Mouse (Mus musculus): ENCODE measurements around the gene P3h1. TPM values are rescaled to one million over a fixed set of nuclear protein-coding genes. Genes with fewer than 3 reads are reported as not detected.

P3h1 gene
- polyA plus RNA-seq (2012; ENCODE audit: insufficient read depth, low replicate concordance) = 39.1 and 45.5 TPM in 2 replicates

DNA sequence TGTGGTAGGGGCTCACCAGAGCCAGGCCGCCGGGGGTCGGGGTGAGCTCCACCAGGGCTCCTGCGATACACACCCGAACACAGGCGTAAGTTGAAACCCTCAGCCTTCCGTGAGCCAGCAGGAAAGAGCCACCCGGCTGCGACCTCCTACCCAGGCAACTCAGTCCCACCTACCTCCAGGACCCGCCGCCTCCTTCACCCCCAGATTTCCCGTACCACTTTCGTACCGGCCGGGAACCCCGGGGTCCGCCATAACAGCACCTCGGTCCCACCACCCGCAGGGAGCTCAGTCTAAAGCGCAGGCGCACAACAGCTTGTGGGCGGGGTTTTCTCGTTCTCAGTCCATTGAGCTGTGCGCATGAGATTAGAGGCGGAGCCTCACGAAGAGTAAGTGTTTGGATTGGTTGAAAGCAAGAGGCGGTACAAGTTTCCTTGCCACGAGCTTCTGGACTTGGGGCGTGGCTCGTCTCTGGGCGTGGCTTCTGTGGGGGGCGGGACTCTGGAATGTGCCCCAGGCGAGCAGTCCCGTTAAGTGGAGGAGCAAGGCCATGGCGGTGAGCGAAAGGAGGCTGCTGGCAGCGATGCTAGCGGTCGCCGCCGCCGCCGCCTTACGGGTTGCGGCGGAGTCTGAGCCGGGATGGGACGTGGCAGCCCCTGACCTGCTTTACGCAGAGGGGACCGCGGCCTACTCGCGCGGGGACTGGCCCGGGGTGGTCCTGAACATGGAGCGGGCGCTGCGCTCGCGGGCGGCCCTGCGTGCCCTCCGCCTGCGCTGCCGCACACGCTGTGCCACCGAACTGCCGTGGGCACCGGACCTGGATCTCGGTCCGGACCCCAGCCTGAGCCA lies at the start of gene P3h1, which contains the start of gene AU022252:
P3h1 (plus strand) TSS at position 506 of the 846 bp plus-strand sequence.
AU022252 (minus strand) TSS at position 303 of the 846 bp plus-strand sequence.
- Histone ChIP-seq H3K9me3 (no peaks in the 10 kb centered on the region), H3K36me3 (replicated peaks; ENCODE audit: low read length) (peaks cover 50% of the 10 kb centered on the region), H3K27me3 (replicated peaks) (no peaks in the 10 kb centered on the region), H3K4me3 (replicated peaks) (peak within 1 kb of the TSS; percentile 95), H3K4me1 (peaks cover 26% of the 10 kb centered on the region)
- TF ChIP-seq FLI1 (IDR thresholded peaks at IDR 0.05; ENCODE audit: low read length) (no peak), GATA1 (IDR thresholded peaks at IDR 0.05; ENCODE audit: borderline replicate concordance, low read length) (no peak)

DNA sequence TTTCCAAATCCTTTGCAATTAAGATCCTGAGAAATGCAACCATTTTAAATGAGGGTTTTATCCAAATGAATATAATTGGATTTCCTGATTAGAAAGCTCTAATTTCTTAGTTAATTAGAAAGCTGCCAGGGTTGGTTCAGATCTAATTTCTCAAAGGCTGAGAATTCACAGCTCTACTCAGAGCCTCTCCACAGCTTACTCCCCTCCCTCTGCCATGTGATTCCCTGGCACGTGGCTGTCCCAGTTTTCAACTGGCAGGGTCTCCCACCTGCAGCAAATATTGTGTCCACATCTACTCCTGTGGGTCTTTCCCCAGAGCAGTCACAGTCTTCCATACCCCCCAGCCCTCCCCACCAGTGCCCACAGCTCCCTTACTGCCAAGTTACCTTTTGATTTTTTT lies 49.2 kb upstream of the P3h1 start:
- peaks cover 37% of the 10 kb centered on the region for H3K4me1 ChIP-seq
- no peaks in the 10 kb centered on the region for H3K36me3 ChIP-seq (replicated peaks; ENCODE audit: low read length)
- TF ChIP-seq FLI1 (IDR thresholded peaks at IDR 0.05; ENCODE audit: low read length) (no peak), GATA1 (IDR thresholded peaks at IDR 0.05; ENCODE audit: borderline replicate concordance, low read length) (no peak)

DNA sequence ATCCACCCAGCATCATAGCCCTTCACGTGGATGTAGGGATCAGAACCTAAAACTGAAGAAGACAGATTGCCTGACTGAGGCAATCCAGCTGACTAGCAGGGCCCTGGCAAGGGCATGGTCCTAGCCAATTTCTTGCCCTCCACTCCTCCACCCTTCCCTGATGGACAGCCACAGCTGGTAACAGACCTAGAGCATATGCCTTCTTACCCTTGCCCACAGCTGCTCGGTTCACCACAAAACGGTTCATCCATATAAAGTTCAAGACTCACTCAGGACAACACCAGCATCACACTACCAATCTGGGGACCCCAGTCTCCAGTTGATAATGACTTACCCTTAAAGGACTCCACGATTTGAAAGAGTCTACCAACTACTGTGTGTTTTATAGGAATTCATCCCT lies 46.9 kb upstream of the P3h1 start:
- peaks cover 27% of the 10 kb centered on the region for H3K4me1 ChIP-seq
- no peak overlapping the region for H3K4me3 ChIP-seq (replicated peaks)
- no peaks in the 10 kb centered on the region for H3K36me3 ChIP-seq (replicated peaks; ENCODE audit: low read length)

More for the DNA sequence above, 49.2 kb upstream of the P3h1 start:
- Histone ChIP-seq H3K9me3 (no peaks in the 10 kb centered on the region), H3K27me3 (replicated peaks) (peaks cover 55% of the 10 kb centered on the region), H3K4me3 (replicated peaks) (no peak overlapping the region)

DNA sequence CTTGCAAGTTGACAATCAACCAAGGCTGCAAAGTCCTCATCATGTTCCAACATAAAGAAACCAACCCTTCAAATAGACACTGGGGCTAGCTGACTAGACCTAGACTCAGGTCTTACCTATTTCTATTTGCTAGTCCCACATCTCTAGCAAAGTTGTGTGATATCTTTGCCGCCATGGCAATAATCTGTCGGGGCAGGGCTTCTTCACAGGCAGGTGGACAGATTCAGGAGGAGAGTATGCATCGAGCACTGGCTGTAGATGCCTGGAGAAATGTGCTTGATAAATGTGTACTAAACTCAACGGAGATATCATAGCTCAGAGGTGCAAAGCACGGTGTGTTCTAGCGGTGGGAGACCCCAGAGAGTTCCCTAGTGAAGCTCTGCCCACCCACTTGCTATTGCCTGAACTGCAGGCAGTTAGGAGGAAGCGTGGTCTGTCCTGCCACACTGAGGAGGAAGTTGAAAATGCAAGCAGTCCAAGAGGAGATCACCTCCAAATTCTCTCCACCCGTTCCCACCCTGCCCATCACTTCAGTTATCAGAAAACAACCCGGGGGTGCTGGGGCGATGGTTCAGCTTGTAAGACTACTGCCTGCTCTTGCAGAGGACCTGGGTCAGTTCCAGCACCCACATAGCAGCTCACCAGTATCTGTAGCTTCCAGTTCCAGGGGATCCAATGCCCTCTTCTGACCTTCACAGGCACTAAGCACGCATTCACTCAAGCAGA lies 44.5 kb upstream of the P3h1 start:
- no peaks in the 10 kb centered on the region for H3K36me3 ChIP-seq (replicated peaks; ENCODE audit: low read length)
- H3K9me3 ChIP-seq = no peaks in the 10 kb centered on the region
- peaks cover 44% of the 10 kb centered on the region for H3K27me3 ChIP-seq (replicated peaks)
- no peak for TF ChIP-seq FLI1 (IDR thresholded peaks at IDR 0.05; ENCODE audit: low read length)
- no peak for TF ChIP-seq GATA1 (IDR thresholded peaks at IDR 0.05; ENCODE audit: borderline replicate concordance, low read length)
- H3K4me3 ChIP-seq (replicated peaks) = no peak overlapping the region
- peaks cover 14% of the 10 kb centered on the region for H3K4me1 ChIP-seq

More for the DNA sequence above, 46.9 kb upstream of the P3h1 start:
- H3K27me3 ChIP-seq (replicated peaks) = peaks cover 58% of the 10 kb centered on the region
- no peaks in the 10 kb centered on the region for H3K9me3 ChIP-seq
- TF ChIP-seq GATA1 (IDR thresholded peaks at IDR 0.05; ENCODE audit: borderline replicate concordance, low read length) (no peak), FLI1 (IDR thresholded peaks at IDR 0.05; ENCODE audit: low read length) (no peak)

DNA sequence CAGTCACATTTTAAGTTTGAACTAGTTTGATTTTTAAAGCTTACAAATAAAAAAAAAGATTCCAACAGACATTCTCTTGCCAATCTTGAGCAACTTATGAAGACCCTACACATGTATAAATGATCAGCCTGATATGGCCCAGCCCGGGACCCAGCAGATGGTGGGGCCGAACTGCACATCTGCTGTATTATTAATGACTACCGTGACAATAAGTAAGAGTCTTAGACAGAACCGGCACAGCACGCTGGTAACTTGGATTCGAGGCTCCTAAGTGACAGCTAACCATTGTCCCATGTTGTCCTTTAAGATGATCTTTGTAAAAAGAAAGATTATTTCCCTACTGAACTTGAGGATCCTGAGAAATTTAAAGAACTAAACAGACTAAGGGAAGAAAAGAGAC lies 43.3 kb upstream of the P3h1 start:
- Histone ChIP-seq H3K9me3 (no peaks in the 10 kb centered on the region), H3K4me1 (peaks cover 12% of the 10 kb centered on the region), H3K27me3 (replicated peaks) (peaks cover 43% of the 10 kb centered on the region), H3K36me3 (replicated peaks; ENCODE audit: low read length) (no peaks in the 10 kb centered on the region), H3K4me3 (replicated peaks) (no peak overlapping the region)
- TF ChIP-seq GATA1 (IDR thresholded peaks at IDR 0.05; ENCODE audit: borderline replicate concordance, low read length) = no peak
- TF ChIP-seq FLI1 (IDR thresholded peaks at IDR 0.05; ENCODE audit: low read length) = no peak

DNA sequence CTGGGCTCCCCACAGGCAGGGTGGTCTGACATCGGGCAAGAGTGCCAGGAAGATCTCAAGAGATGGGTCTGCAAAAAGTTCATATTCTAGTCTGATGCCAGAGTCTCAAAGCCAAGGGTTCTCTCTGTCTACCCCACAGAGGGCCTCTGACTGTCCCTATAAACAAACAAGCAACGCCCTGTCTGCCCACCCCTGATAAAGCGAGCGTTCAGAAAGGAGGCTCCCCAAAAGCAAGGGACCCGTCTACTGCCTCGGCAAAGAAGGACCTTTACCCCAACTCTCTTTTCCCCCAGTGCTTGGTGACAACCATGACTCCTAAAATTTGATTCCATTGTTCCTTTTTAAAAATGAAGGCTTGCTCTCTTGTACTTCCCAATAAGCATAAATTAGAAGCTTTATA lies 42.9 kb upstream of the P3h1 start, which contains the start of gene Ermap:
Ermap (minus strand) TSS at position 148 of the 400 bp plus-strand sequence.
- H3K27me3 ChIP-seq (replicated peaks) = peaks cover 40% of the 10 kb centered on the region
- TF ChIP-seq FLI1 (IDR thresholded peaks at IDR 0.05; ENCODE audit: low read length) (no peak), GATA1 (IDR thresholded peaks at IDR 0.05; ENCODE audit: borderline replicate concordance, low read length) (no peak)
- peaks cover 17% of the 10 kb centered on the region for H3K4me1 ChIP-seq
- H3K4me3 ChIP-seq (replicated peaks) = no peak within 1 kb of the TSS
- H3K9me3 ChIP-seq = no peaks in the 10 kb centered on the region
- no peaks in the 10 kb centered on the region for H3K36me3 ChIP-seq (replicated peaks; ENCODE audit: low read length)

DNA sequence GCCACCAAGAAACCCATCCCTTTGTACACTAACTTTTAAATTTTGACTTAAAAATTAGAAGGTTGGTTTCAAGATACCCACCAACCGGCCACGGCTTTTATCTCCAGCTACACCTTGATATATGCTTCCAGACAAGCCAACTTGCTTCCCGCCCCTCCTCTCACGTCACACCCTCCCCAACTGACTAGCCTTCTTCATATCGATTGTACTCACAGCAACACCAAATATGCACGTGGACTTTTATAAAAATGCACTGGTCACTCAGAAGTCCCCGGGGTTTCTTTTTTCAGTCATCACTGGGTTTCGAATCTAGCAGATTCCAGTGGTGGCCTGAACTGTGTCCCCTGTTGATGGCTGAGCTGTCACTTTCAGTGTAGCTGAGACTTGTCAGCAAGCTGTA lies 42.1 kb upstream of the P3h1 start:
- H3K4me3 ChIP-seq (replicated peaks) = no peak overlapping the region
- H3K27me3 ChIP-seq (replicated peaks) = peaks cover 37% of the 10 kb centered on the region
- TF ChIP-seq GATA1 (IDR thresholded peaks at IDR 0.05; ENCODE audit: borderline replicate concordance, low read length) (no peak), FLI1 (IDR thresholded peaks at IDR 0.05; ENCODE audit: low read length) (no peak)
- H3K4me1 ChIP-seq = peaks cover 19% of the 10 kb centered on the region
- no peaks in the 10 kb centered on the region for H3K9me3 ChIP-seq
- no peaks in the 10 kb centered on the region for H3K36me3 ChIP-seq (replicated peaks; ENCODE audit: low read length)

DNA sequence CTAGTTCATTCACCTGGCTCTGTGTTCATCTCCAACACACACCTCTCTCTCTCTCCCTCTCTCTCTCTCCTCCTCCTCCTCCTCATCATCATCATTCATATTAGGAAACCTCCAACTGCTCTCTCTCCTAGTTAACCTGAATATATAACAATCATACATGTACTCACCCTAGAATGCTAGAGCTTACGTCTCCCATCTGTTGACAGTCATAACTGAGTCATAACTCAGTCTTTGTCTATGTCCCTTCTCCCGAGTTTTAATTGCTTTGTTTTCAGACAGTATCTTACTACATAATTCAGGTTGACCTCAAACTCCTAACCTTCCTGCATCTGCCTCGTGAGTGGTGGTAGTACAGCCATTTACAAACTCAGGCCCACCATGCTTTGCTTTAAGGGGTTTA lies 41.4 kb upstream of the P3h1 start:
- Histone ChIP-seq H3K4me3 (replicated peaks) (no peak overlapping the region), H3K36me3 (replicated peaks; ENCODE audit: low read length) (no peaks in the 10 kb centered on the region), H3K4me1 (peaks cover 26% of the 10 kb centered on the region)

DNA sequence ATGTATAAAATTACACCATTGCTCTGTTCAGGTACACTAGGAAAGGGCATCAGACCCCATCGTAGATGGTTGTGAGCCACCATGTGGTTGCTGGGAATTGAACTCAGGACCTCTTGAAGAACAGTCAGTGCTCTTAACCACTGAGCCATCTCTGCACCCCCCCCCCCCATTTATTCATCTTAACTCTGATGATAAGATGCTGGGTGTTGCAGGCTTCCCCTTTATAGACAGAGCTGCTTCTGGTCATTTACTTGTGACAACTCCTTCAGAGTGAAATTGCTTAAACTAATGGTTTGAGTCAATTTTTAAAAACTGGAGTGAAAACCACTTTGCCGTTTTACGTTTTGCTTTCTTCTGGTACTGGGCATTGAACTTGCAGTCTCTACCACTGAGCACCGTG lies 40.0 kb upstream of the P3h1 start:
- H3K27me3 ChIP-seq (replicated peaks) = peaks cover 22% of the 10 kb centered on the region
- H3K4me1 ChIP-seq = peaks cover 27% of the 10 kb centered on the region
- H3K4me3 ChIP-seq (replicated peaks) = no peak overlapping the region
- no peaks in the 10 kb centered on the region for H3K36me3 ChIP-seq (replicated peaks; ENCODE audit: low read length)
- TF ChIP-seq FLI1 (IDR thresholded peaks at IDR 0.05; ENCODE audit: low read length) = no peak
- TF ChIP-seq GATA1 (IDR thresholded peaks at IDR 0.05; ENCODE audit: borderline replicate concordance, low read length) = no peak
- no peaks in the 10 kb centered on the region for H3K9me3 ChIP-seq

More for the DNA sequence above, 41.4 kb upstream of the P3h1 start:
- TF ChIP-seq FLI1 (IDR thresholded peaks at IDR 0.05; ENCODE audit: low read length) (no peak), GATA1 (IDR thresholded peaks at IDR 0.05; ENCODE audit: borderline replicate concordance, low read length) (no peak)
- H3K9me3 ChIP-seq = no peaks in the 10 kb centered on the region
- H3K27me3 ChIP-seq (replicated peaks) = peaks cover 32% of the 10 kb centered on the region

All from megakaryocyte, embryonic 14.5 days (primary cell).